Comparison of ENCODE assay signal across 38 mouse cellular contexts in the genomic region with DNA sequence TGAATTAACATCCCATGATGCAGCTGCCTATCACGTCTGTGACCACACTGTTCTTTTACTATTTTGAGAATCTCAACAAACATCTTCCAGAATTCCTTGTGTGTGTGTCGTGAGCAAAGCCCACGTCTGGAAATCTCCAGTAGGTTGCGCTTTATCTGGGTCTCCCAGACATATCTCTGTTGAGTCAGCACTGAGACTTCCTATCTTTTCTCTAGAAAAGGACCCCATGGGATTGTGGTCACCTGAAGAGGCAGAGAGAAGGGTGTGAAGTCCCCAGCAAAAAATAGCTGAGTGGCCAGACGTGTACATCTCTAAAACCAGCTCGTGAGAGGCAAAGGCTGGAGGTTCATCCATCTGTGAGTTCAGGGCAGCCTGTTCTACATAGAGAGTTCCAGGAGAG. TPM values are rescaled to one million over a fixed set of nuclear protein-coding genes. Genes with fewer than 3 reads are reported as not detected.
"Had no signal": no experiment of that assay in that cellular context is flagged by ENCODE, and none has a peak within 500 bp of the region (broad histone marks: within the 10 kb centered on the region; RNA-seq: fewer than 3 reads in every experiment).

No protein-coding gene starts in this region.

- H3K9me3 ChIP-seq: heart, embryonic 10.5 days; heart, embryonic 12.5 days; hindbrain, embryonic 10.5 days; hindbrain, embryonic 12.5 days; intestine, embryonic 15.5 days; limb, embryonic 10.5 days; limb, embryonic 12.5 days; liver, embryonic 13.5 days had no signal

- ATAC-seq: hindbrain, embryonic 16.5 days; inflammation-experienced regulatory T-cells, adult 6 months; intestine, embryonic 15.5 days; intestine, postnatal 0 days had no signal

- DNase-seq: gastrocnemius, adult 2 months; gastrocnemius, postnatal 10 days; gastrocnemius, postnatal 25 days; heart, adult 18-20 months; heart, postnatal 10 days; heart, postnatal 4 days; kidney, adult 18-20 months; kidney, adult 8-10 months; kidney, postnatal 10 days; kidney, postnatal 25 days; kidney, postnatal 4 days; liver; liver, embryonic 13.5 days had no signal

- H3K4me1 ChIP-seq: heart, embryonic 10.5 days; heart, embryonic 12.5 days; hindbrain, embryonic 10.5 days; hindbrain, embryonic 12.5 days; intestine, embryonic 15.5 days; limb, embryonic 10.5 days; limb, embryonic 12.5 days had no signal

- H3K27me3 ChIP-seq: heart, embryonic 12.5 days; hindbrain, embryonic 12.5 days; intestine, embryonic 15.5 days; limb, embryonic 12.5 days; liver, embryonic 13.5 days had no signal

- H3K4me3 ChIP-seq: gastrocnemius, adult 2 months; heart, embryonic 10.5 days; heart, embryonic 12.5 days; hindbrain, embryonic 10.5 days; hindbrain, embryonic 12.5 days; intestine, embryonic 15.5 days; layer of hippocampus, adult 2 months; left cerebral cortex, adult 2 months; limb, embryonic 10.5 days; limb, embryonic 12.5 days; liver, embryonic 13.5 days had no signal

- H3K27ac ChIP-seq: gastrocnemius, adult 2 months; heart, embryonic 10.5 days; hindbrain, embryonic 10.5 days; hindbrain, embryonic 12.5 days; hindbrain, embryonic 14.5 days; intestine, embryonic 15.5 days; layer of hippocampus, adult 2 months; left cerebral cortex, adult 2 months; limb, embryonic 10.5 days; limb, embryonic 12.5 days; liver, embryonic 13.5 days had no signal

- H3K9ac ChIP-seq: heart, embryonic 12.5 days; hindbrain, embryonic 12.5 days; hindbrain, embryonic 14.5 days; intestine, embryonic 15.5 days; limb, embryonic 12.5 days; liver, embryonic 13.5 days had no signal

- H3K4me2 ChIP-seq: heart, embryonic 12.5 days; hindbrain, embryonic 12.5 days; hindbrain, embryonic 14.5 days; intestine, embryonic 15.5 days; limb, embryonic 12.5 days; liver, embryonic 11.5 days; liver, embryonic 13.5 days had no signal

- H3K36me3 ChIP-seq: heart, embryonic 10.5 days; heart, embryonic 12.5 days; hindbrain, embryonic 10.5 days; hindbrain, embryonic 12.5 days; intestine, embryonic 15.5 days; limb, embryonic 10.5 days; limb, embryonic 12.5 days; liver, embryonic 13.5 days had no signal

RNA-seq across cellular contexts. Expression of a gene that starts 15.1 kb away (rescaled TPM):
- total RNA-seq: gastrocnemius, adult 2 months; gastrocnemius, postnatal 10 days; gastrocnemius, postnatal 25 days; gastrocnemius, postnatal 4 days; layer of hippocampus, adult 2 months; layer of hippocampus, postnatal 10 days; layer of hippocampus, postnatal 25 days had no signal
- polyA plus RNA-seq: heart, embryonic 10.5 days; heart, embryonic 12.5 days; heart, embryonic 14.5 days; hindbrain, embryonic 10.5 days; hindbrain, embryonic 12.5 days; hindbrain, embryonic 16.5 days; kidney, embryonic 14.5 days; limb, embryonic 10.5 days; limb, embryonic 12.5 days had no signal

RNA-seq across cellular contexts. Expression of a gene that starts 39.2 kb away (rescaled TPM):
- total RNA-seq: gastrocnemius, adult 2 months; gastrocnemius, postnatal 10 days; gastrocnemius, postnatal 25 days; gastrocnemius, postnatal 4 days; granulocyte monocyte progenitor cell, adult 5-6 weeks; heart, adult 18-20 months; heart, adult 8-10 months; heart, postnatal 10 days; heart, postnatal 25 days; heart, postnatal 4 days; layer of hippocampus, adult 2 months; layer of hippocampus, postnatal 10 days; layer of hippocampus, postnatal 25 days; left cerebral cortex, adult 2 months; left cerebral cortex, postnatal 14 days; left cerebral cortex, postnatal 36 days had no signal
- polyA plus RNA-seq: heart, embryonic 10.5 days; heart, embryonic 12.5 days; heart, embryonic 14.5 days; hindbrain, embryonic 10.5 days; hindbrain, embryonic 12.5 days; hindbrain, embryonic 14.5 days; hindbrain, embryonic 16.5 days; inflammation-experienced regulatory T-cells, adult 6 months; kidney, embryonic 14.5 days; limb, embryonic 10.5 days; limb, embryonic 12.5 days; limb, embryonic 14.5 days; liver, embryonic 11.5 days had no signal

RNA-seq across cellular contexts. Expression of a gene that starts 56.9 kb away (rescaled TPM):
- total RNA-seq: gastrocnemius, adult 2 months; gastrocnemius, postnatal 25 days; gastrocnemius, postnatal 4 days; granulocyte monocyte progenitor cell, adult 5-6 weeks; heart, adult 8-10 months; heart, postnatal 10 days; heart, postnatal 25 days; heart, postnatal 4 days; layer of hippocampus, adult 2 months; layer of hippocampus, postnatal 10 days; layer of hippocampus, postnatal 25 days; left cerebral cortex, adult 2 months; left cerebral cortex, postnatal 14 days; left cerebral cortex, postnatal 36 days had no signal
- polyA plus RNA-seq: heart, embryonic 10.5 days; heart, embryonic 12.5 days; heart, embryonic 14.5 days; hindbrain, embryonic 10.5 days; hindbrain, embryonic 12.5 days; hindbrain, embryonic 14.5 days; hindbrain, embryonic 16.5 days; inflammation-experienced regulatory T-cells, adult 6 months; limb, embryonic 10.5 days; limb, embryonic 12.5 days had no signal
